Mouse (Mus musculus): ENCODE data around the gene Glra4. TPM values are rescaled to one million over a fixed set of nuclear protein-coding genes. Genes with fewer than 3 reads are reported as not detected.

The Glra4 gene
- polyA plus RNA-seq, 1 experiment from 2014 or later: not detected

DNA sequence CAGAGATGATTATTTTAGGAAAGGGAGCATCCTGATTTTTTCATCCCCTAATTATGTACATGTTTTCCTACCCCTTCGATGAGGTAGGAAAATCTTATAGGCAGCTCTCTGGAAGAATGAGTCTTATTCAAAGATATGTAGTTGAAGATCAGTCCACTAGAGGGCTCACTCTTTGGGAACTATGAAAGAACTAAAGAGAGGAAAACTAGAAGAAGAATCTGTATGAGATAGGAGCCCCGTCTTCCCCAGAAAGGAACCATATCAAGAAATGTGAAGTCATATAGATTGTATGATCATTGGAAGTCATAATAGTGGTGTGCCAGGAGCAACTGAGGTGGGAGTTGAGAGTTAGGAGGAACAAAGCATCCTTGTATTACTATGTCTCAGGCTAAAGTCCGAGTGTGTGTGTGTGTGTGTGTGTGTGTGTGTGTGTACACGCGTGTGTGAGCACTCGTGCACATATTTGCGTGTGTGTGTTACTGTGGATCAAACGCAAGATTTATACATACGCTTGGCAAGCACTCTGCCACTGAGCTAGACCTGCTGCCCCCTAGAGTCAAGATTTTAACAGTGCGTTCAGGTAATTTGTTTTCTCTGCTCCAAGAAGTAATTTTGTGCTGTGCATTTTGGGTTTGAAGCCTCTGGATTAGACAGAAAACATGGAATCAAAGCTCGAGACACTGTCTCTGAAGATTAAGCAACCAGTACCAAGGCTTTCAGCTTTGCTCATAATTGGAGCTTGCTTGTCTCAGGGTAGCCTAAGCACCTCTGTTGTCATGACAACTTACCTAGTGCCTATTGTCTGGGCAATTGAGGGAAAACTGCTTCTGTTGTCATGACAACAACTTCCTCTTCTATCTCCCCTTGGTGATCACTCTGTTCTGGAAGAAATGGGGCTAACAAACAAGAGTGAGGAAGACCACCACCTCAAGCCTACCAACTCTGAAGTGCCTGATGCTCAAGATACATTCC is 18.6 kb downstream of the Glra4 start:
- Histone ChIP-seq H3K4me2 (no peak overlapping the region), H3K4me3 (no peak overlapping the region), H3K4me1 (replicated peaks) (no peaks in the 10 kb centered on the region), H3K36me3 (peaks cover 12% of the 10 kb centered on the region; the same call in 1 of the 2 replicates), H3K27me3 (replicated peaks) (no peaks in the 10 kb centered on the region), H3K9ac (no peak overlapping the region), H3K9me3 (replicated peaks) (no peaks in the 10 kb centered on the region), H3K27ac (ENCODE audit: poor library complexity, severe bottlenecking) (no peak overlapping the region)
- WGBS: 70% methylated on average over 11 of the region's 11 CpGs
- ATAC-seq (ENCODE audit: insufficient number of reproducible peaks, low FRiP score): no peak

DNA sequence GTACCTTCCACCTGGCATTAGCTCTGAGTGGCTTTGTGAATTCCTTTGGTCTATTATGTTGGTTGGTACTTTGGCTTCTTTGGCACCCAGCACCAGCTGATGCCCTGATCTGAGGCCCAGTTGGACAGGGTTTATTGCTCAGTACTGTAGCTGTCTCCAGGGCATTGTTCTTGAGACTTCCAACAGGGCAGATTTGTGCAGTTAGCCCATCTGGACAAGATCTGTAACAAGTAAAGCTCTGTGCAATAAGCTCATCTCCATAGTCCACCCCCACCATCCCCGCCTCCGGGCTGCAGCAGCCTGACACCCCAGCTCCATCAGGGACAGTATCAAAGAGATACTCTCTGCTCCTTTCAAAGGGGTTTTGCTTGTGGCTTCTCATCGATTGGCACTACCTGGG is 24.5 kb downstream of the Glra4 start:
- Histone ChIP-seq H3K4me1 (replicated peaks) (no peaks in the 10 kb centered on the region), H3K36me3 (peaks cover 8% of the 10 kb centered on the region), H3K4me2 (no peak overlapping the region), H3K9me3 (replicated peaks) (no peaks in the 10 kb centered on the region), H3K9ac (no peak overlapping the region), H3K4me3 (no peak overlapping the region), H3K27ac (ENCODE audit: poor library complexity, severe bottlenecking) (no peak overlapping the region), H3K27me3 (replicated peaks) (no peaks in the 10 kb centered on the region)
- no peak for ATAC-seq (ENCODE audit: insufficient number of reproducible peaks, low FRiP score)
- 73% methylated on average over 3 of the region's 3 CpGs for WGBS

DNA sequence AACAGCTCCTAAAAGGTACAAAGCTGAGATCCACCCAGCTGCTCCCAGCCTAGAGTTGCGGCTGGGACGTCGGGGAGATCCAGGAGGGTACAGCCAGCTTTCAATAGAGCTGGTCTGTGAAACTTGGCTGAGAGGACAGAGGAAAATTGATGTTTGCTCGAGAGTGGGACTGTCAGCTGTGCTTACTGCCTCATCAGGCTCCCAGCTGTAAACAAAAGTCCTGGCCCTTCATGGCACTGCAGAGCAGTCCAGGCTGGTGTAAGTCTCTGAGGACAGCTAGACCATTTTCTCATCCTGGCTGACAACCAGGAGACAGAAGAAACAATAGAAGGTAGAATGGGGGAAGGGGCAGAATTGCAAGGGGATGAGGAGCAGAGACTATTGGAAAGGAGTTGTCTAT is 30.6 kb downstream of the Glra4 start:
- no peak overlapping the region for H3K4me3 ChIP-seq
- no peak overlapping the region for H3K27ac ChIP-seq (ENCODE audit: poor library complexity, severe bottlenecking)
- no peak overlapping the region for H3K9ac ChIP-seq
- no peaks in the 10 kb centered on the region for H3K4me1 ChIP-seq (replicated peaks)
- H3K4me2 ChIP-seq: no peak overlapping the region
- no peak for ATAC-seq (ENCODE audit: insufficient number of reproducible peaks, low FRiP score)
- 76% methylated on average over 4 of the region's 4 CpGs for WGBS
- no peaks in the 10 kb centered on the region for H3K27me3 ChIP-seq (replicated peaks)
- no peaks in the 10 kb centered on the region for H3K9me3 ChIP-seq (replicated peaks)
- no peaks in the 10 kb centered on the region for H3K36me3 ChIP-seq

DNA sequence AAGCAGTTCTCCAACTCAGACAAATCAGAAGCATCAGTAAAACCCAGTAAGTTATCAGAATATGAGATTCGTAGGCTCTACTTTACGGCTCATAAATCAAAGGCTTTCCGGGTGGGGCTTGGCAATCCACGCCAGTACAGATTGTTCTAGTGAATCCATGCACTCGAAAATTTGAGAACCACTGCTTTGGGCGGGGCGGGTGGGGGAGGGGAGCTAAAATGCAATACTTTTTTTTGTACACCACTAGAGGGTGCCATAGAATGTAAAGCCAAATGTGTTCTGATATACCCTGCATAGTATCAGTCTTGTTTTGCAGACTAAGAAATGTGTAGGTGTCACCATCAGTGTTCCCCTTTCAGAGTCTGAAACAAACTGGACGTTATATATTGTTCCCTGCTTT is 35.3 kb downstream of the Glra4 start:
- Histone ChIP-seq H3K27me3 (replicated peaks) (no peaks in the 10 kb centered on the region), H3K9me3 (replicated peaks) (no peaks in the 10 kb centered on the region), H3K4me3 (no peak overlapping the region), H3K4me2 (no peak overlapping the region), H3K36me3 (no peaks in the 10 kb centered on the region), H3K4me1 (replicated peaks) (no peaks in the 10 kb centered on the region), H3K9ac (no peak overlapping the region), H3K27ac (ENCODE audit: poor library complexity, severe bottlenecking) (no peak overlapping the region)
- 75% methylated on average over 8 of the region's 8 CpGs for WGBS
- no peak for ATAC-seq (ENCODE audit: insufficient number of reproducible peaks, low FRiP score)

DNA sequence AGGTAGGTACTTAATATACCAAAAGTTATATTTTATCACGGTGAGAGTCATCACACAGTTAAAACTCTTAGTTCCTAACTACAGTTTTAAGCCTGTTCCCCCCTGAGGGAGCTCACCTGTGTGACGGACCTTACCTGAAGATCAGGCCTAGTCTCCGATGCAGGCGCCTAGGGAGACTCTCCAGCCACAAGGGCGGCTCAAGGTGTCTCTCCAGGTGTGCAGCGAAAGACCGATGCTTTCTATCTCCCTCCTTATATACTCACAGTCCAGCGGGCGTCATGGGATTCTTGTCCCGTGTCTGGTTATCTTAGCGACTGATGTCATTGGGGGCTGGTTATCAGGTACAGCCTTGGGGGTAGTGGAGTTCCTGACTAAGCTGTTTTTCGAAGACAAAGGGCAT is 36.5 kb downstream of the Glra4 start, which contains the start of gene Morf4l2:
Gene Morf4l2, minus strand, starts transcription at position 232 of the 400 bp plus-strand sequence.
- ATAC-seq (ENCODE audit: insufficient number of reproducible peaks, low FRiP score): no peak
- 77% methylated on average over 12 of the region's 12 CpGs for WGBS
- Histone ChIP-seq H3K4me1 (replicated peaks) (no peaks in the 10 kb centered on the region), H3K4me3 (peak within 1 kb of the TSS; percentile 52), H3K27me3 (replicated peaks) (no peaks in the 10 kb centered on the region), H3K27ac (ENCODE audit: poor library complexity, severe bottlenecking) (peak within 1 kb of the TSS; percentile 91), H3K9me3 (replicated peaks) (no peaks in the 10 kb centered on the region), H3K4me2 (peak within 1 kb of the TSS; percentile 64), H3K36me3 (peaks cover 5% of the 10 kb centered on the region; the same call in 1 of the 2 replicates), H3K9ac (peak within 1 kb of the TSS; percentile 81)

DNA sequence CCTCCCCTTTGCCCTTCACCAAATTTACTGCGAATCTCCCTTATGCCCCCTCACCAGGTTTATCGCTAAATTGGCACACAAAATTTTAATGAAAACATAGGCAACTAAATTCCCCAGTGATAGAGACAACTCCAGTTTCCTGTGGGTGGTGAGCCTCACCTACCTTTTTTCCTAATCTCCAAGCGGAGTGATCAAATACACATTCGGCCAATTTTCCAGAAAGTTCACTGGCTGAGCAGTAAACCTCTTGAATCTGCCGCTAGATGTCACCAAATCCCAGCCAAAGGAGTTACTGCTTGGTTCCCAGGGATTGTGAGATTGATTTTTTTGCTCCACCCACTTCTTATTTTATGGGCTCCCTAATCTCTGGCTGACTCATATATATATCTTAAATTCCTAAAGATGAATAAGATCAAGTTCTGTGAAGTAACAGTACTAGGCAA is 37.3 kb downstream of the Glra4 start:
- H3K4me2 ChIP-seq: peak overlapping the region; percentile 64
- H3K36me3 ChIP-seq: peaks cover 6% of the 10 kb centered on the region; the same call in 1 of the 2 replicates
- no peaks in the 10 kb centered on the region for H3K9me3 ChIP-seq (replicated peaks)
- no peaks in the 10 kb centered on the region for H3K4me1 ChIP-seq (replicated peaks)
- H3K9ac ChIP-seq: peak overlapping the region; percentile 81
- H3K27me3 ChIP-seq (replicated peaks): no peaks in the 10 kb centered on the region
- WGBS: 32% methylated on average over 5 of the region's 5 CpGs
- H3K4me3 ChIP-seq: peak overlapping the region; percentile 52
- no peak for ATAC-seq (ENCODE audit: insufficient number of reproducible peaks, low FRiP score)
- peak overlapping the region; percentile 91 for H3K27ac ChIP-seq (ENCODE audit: poor library complexity, severe bottlenecking)

DNA sequence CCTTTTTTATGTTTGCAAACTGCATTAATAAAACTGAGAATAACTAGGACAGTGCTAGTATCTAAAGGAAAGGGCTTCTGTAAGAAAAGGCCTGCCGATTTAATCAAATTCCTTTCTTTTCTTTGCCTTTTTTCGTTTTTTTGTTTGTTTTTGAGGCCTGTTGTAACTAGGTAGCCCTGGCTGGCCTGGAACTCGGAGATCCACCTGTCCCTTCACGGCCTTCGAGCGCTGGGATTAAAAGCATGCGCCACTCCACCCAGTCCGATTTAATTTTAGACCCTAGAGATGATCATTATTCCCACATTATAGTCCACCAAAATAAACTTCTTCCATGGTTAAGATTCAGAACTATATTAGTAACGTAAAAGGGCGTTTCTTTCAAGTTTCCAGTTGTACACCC is 37.7 kb downstream of the Glra4 start:
- Histone ChIP-seq H3K4me1 (replicated peaks) (no peaks in the 10 kb centered on the region), H3K27me3 (replicated peaks) (no peaks in the 10 kb centered on the region), H3K36me3 (peaks cover 6% of the 10 kb centered on the region; the same call in 1 of the 2 replicates), H3K4me2 (peak overlapping the region; percentile 64), H3K27ac (ENCODE audit: poor library complexity, severe bottlenecking) (peak overlapping the region; percentile 91), H3K4me3 (peak overlapping the region; percentile 52), H3K9me3 (replicated peaks) (no peaks in the 10 kb centered on the region), H3K9ac (peak overlapping the region; percentile 81)
- no peak for ATAC-seq (ENCODE audit: insufficient number of reproducible peaks, low FRiP score)
- 23% methylated on average over 10 of the region's 10 CpGs for WGBS

GRCm38 (mm10) chrX:136741651-136742201 is 38.2 kb downstream of the Glra4 start:
- H3K4me3 ChIP-seq: peak overlapping the region; percentile 52
- peak overlapping the region; percentile 64 for H3K4me2 ChIP-seq
- H3K27me3 ChIP-seq (replicated peaks): no peaks in the 10 kb centered on the region
- 24% methylated on average over 44 of the region's 46 CpGs for WGBS
- peak; percentile 87 for ATAC-seq (ENCODE audit: insufficient number of reproducible peaks, low FRiP score)
- no peaks in the 10 kb centered on the region for H3K9me3 ChIP-seq (replicated peaks)
- peak overlapping the region; percentile 91 for H3K27ac ChIP-seq (ENCODE audit: poor library complexity, severe bottlenecking)
- peaks cover 6% of the 10 kb centered on the region; the same call in 1 of the 2 replicates for H3K36me3 ChIP-seq
- H3K9ac ChIP-seq: peak overlapping the region; percentile 81
- H3K4me1 ChIP-seq (replicated peaks): no peaks in the 10 kb centered on the region

- peaks cover 7% of the 10 kb centered on the region for H3K36me3 ChIP-seq
- H3K27me3 ChIP-seq (replicated peaks): no peaks in the 10 kb centered on the region
- peak; percentile 97 for ATAC-seq (ENCODE audit: insufficient number of reproducible peaks, low FRiP score)
- peak overlapping the region; percentile 78 for H3K9ac ChIP-seq
- H3K27ac ChIP-seq (ENCODE audit: poor library complexity, severe bottlenecking): peak overlapping the region; percentile 91
- H3K4me1 ChIP-seq (replicated peaks): no peaks in the 10 kb centered on the region
- 18% methylated on average over 39 of the region's 39 CpGs for WGBS
- no peak overlapping the region for H3K4me2 ChIP-seq
- H3K4me3 ChIP-seq: peak overlapping the region; percentile 64
- no peaks in the 10 kb centered on the region for H3K9me3 ChIP-seq (replicated peaks)
Measured at GRCm38 (mm10) chrX:136740791-136741650, 38.9 kb downstream of the Glra4 start.

GRCm38 (mm10) chrX:136740087-136740790 is 39.7 kb downstream of the Glra4 start:
- no peaks in the 10 kb centered on the region for H3K4me1 ChIP-seq (replicated peaks)
- peaks cover 11% of the 10 kb centered on the region for H3K36me3 ChIP-seq
- H3K4me3 ChIP-seq: peak overlapping the region; percentile 64
- WGBS: 17% methylated on average over 15 of the region's 15 CpGs
- no peak for ATAC-seq (ENCODE audit: insufficient number of reproducible peaks, low FRiP score)
- peak overlapping the region; percentile 83; the same call in 1 of the 2 replicates for H3K27ac ChIP-seq (ENCODE audit: poor library complexity, severe bottlenecking)
- peak overlapping the region; percentile 78 for H3K9ac ChIP-seq
- no peaks in the 10 kb centered on the region for H3K9me3 ChIP-seq (replicated peaks)
- H3K4me2 ChIP-seq: peak overlapping the region; percentile 41
- no peaks in the 10 kb centered on the region for H3K27me3 ChIP-seq (replicated peaks)
